Mouse (Mus musculus): ENCODE results near the gene Iqsec1.

The Iqsec1 gene

DNA sequence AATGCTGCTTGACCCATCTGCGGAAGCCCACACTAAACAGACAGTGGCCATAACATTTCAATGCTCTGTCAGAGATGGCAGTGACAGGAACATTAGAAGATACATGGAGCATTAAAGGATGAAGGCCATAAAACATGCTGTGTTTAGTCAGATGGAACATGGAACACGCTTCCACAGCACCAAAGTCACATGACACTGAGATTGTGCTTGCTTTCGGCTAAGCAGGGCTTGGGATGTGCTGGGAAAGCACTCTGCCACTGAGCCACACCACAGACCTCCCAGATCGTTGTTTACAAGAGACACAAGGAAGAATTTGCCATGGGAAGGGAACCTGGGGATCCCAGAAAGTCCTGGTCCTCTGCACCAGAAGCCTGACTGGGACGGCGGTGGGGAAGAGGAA is 269.1 kb downstream of the Iqsec1 start:
- no peak for DNase-seq

DNA sequence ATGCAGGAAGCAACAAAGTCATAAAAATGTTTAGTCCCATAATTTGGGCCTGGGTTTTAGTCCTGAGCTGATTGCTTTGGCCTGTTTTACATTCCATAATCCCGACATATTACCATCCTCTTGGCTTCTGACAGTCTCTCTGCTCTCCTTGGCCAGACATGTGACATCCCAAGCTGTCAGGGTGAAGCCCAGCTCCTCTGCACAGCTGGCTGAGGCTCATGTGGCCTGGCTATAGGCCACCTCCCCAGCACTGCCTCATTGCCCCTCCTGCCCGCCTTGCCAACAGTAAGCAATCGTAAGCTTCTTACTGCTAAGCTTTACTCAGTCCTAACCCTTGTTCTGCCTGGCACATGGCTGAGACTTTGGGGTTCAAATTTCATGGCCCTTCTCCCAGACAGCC is 270.0 kb downstream of the Iqsec1 start:
- no peak for DNase-seq

DNA sequence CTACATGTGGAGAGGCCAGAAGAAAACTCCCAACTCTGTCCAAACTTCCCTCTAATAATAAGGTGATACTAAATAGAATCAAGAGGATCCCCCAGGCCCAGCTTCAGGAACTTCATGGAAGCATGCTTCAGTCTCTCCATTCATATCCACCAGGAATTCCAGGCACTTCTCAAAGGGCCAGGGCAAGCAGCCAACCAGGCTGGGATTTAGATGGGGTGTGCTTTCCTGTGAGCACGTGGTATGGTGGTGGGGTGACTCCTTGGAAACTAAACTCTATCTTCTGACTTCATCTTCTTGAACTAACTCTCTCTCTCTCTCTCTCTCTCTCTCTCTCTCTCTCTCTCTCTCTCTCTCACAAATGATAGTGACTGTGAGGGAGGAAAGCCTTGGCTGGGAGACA is 270.8 kb downstream of the Iqsec1 start:
- peak; percentile 45 for DNase-seq

DNA sequence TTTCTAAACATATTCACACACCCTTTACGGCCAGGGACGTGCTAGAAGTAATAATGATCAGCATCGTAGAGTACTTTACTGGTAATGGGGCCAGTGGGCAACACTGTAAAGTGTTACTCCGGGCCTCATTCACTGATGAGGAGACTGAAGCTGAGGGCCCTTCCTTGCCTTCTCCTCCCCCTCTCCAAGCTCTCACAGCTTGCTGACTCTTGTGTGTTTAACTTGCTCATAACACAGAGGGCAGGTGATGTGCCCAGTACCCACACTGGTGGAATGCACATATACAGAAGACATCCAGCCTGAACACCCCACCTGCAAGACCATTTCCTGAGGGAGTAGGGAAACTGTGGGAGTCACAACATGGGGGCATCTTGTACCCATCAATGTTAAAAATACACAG is 271.6 kb downstream of the Iqsec1 start:
- DNase-seq, result no peak

DNA sequence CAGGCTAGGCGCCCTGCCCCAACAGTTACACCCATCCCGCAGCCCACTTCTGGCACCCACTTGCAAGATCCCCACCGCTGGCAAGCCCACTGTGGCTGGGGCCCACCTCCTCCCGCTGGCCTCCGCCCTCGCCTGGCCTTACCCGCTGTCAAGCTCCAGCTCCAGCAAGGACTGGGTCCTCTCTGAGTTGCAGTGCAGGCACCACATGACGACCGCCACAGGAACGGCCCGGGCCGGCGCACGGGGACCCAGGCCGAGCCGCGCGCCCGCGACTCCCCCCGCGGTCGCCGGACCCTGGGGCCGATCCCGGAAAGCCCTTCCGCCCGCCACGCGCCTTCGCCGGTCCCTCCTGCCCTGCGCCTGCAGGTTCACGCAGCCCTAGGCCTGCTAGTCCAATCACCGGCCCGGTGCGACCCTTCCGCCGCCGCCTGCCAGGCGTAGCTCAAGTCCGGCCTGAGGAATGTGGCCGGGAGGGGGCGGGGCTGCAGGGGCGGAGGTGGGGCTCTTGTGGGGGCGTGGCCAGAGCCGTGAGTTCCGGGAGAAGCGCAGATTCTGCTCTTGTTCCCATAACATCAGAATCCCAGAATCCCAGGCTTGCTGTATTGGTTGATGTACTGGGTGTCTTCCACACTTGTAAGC is 272.3 kb downstream of the Iqsec1 start:
- DNase-seq, result peak; percentile 66

DNA sequence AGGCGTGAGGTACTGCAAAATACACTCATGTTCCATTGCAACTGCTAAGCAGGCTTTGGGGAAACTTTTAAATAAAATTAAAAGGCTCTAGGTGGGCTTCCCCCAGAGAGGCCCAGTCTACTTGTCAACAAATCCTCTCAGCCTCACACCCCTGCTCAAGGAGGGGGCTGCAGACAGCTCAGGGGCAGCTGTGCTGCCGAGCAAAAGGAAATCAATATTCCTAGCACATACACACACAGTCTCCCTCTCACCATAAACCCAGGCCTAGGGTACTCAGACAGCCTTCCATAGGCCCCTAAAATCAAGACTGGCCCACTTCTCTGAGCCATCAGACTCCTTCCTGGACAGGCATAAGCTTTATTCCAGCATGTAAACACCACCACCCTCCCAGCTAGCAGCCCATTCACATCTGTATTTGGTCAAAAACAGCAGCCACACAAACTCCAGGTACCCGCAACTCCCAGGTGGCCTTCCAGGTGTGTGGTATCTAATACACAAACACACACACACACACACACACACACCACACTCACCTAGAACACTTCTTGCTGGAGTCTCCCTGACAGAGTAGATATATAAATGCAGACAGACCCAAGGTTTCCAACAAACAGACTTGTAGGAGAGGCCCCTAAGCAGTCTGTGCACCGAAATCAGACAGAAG is 273.1 kb downstream of the Iqsec1 start:
- no peak for DNase-seq

DNA sequence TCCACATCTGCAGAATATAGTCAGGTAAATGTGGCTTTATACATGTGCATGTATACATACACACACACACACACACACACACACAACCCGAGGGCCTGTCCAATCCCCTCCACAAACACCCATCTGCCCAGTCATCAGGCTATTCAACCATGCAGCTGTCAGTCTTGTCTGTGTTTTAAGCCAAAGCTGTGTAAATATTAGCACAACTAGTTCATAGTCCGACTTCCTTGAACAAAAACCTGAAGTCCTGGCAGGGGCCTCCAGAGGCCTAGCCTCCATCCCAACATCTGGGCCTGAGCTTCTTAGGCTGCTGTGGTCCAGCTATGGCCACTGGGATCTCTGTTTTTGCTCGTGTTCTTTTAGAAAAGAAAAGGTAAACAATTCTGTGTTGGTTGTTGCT is 274.8 kb downstream of the Iqsec1 start:
- DNase-seq, result no peak

DNA sequence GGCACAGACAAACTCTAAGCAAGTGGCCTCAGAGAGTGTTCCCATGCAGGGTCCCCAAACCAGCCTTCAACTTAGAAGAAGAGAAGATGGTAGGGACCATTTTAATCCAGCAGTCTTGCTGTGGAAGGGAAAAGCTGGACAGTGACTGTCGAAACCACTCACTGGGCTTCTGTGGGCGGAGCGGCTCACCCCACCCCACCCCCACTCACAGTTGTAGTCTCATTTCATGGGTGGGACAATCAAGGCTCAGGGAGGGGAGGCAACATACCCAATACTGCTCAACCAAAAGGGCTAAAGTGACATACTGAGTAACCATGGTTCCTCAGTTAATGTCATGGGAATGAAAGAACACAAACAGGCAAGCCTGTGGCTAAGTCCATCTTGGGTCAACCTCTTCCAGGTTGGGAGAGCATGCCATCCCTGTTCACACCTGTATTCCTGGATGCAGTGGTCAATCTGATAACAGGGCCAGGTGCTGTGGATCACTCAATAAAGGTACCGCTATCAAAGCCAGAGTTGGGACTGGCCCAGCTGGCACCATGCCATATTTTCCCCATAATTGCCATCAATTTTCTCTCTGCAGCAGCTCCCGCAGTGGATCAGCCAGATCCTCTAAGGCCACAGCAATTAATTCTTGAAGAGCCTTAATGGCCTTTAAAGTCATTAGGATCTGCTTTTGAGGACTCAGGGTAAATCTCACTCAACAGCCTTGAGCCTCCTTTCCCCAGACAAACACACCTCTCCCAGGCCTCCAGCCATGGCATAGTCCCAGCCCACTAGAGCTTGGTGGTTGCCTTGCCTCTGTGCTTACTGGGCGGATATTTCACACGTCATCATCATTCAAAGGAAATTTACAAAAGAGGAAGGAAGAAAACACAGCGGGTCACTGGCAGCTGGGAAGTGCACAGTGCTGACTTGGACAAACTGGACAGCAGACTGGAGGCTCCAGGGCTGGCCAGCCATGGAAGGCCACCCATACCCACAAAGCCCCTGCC is 275.7 kb downstream of the Iqsec1 start:
- peak; percentile 34 for DNase-seq

DNA sequence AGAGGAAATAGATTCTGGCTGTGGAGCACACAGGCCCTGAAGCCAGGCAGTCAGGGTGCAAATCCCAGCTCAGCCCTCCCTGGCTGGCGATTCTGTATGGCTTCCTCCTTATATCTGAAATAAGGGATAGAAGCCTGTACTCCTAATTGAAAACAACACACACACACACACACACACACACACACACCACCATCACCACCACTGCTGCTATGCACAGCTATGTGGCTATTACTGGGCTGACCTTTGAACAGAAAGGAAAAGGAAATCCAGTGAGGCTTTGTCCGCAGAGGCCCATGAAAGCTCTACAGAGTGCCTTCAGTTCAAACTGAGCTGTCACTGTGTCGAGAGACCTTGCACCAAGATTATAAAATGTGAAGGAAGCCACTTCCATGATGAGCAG is 276.4 kb downstream of the Iqsec1 start:
- no peak for DNase-seq

DNA sequence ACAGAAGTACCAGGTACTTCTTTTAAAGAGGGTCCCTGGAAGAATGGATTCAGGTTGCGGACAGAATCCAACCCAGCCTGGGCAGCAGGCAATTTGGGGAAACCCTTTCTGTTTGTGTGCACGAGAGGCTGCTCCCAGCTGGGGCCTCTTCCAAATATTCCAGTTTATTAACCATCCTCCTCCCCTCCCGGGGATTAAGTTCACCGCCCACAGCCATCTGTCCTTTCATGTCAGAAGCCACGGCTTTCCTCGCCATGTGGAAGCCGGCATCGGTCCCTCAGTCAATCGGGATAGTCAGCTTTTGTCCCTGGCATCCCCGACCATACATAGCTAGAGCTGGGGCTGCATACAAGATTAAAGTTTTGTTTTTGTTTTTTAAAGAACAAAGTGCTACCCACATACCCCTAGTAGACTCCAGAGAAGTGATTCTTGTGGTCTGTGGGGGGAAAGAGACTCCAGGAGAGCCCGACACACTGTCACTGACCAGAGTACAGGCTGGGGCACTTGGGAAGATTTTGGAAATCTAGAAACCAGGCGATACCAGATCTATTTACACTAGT is 276.9 kb downstream of the Iqsec1 start:
- no peak for DNase-seq

DNA sequence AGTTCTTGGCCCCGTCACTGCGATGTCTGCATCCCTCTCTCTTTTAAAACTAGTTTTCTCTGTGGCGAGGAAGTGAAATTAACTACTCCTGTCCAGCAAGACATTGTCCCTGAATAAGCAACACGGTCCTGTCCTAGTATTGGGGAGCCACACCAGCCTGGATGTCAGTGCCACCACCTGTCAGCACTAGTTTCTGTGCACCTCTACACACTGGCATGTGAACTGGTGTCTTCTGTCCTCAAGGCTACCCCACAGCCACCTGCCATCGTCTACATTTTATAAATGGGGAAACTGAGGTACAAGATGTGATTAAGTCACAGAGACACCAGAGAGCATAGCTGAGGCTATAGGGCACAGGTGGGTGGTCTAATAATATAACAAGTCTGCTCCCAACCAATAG is 277.7 kb downstream of the Iqsec1 start:
- no peak for DNase-seq

DNA sequence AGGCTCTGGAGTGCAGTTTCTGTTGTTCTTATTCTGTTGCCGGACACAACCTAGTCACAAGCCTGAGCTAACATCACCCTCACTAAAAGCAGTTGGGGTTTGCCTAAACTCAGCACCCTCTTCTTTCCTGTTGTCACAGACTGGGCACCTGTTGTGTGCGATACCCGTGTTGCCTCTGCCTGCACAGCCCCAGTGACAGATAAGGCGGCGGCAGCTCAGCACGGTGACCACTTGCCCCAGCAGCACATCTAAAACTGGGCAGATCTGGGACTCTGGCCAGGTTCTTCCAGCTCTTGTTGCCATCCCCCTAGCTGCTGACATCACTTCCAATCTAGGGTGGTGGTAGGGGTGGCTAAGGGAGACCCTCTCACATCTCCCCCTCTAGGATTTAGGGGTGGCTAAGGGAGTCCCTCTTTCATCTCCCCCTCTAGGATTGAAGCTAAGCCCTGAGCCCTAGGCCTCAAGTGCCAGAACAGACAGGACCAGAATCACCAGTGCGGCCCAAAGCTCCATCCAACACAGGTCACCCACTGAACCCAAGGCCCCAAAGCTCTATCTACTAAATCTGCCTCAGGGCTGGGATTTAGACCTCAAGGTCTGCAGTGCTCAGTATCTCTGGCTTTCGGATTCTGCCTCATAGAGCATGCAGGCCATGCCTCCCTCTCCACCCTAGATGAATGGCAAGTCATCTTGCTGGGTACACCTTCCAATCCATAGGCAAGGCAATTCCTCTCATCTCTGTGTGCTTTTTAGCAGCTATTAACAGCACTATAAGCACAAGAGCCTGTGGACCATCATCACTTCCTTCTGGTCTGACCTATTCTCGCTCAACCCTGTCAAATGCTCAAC is 278.3 kb downstream of the Iqsec1 start:
- no peak for DNase-seq

DNA sequence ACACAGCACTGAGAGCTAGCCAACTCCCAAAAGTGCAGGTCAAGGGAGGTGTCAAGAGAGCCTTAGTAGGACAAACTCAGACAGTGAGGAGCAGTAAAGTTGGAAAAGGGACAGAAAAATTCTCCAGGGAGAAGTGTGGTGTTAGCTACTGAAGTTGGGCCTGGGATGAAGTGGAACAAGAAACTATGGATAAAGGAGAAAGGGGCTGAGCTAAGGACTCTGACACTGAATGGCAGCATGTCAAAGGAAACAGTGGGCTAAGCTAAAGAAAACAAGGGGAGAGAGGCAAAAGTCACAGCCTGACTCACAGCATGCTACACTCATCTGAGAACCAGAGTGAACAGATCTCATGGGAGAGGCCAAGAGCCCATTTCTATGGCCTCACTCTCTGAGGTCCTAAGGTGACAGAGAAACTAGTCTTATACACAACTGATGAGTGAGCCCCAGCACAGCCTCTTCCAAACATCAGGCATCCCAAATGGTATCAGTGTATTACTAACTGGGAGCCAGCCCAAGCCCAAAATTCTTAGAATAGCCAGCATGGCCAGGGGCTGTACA is 280.3 kb downstream of the Iqsec1 start:
- DNase-seq, result no peak

DNA sequence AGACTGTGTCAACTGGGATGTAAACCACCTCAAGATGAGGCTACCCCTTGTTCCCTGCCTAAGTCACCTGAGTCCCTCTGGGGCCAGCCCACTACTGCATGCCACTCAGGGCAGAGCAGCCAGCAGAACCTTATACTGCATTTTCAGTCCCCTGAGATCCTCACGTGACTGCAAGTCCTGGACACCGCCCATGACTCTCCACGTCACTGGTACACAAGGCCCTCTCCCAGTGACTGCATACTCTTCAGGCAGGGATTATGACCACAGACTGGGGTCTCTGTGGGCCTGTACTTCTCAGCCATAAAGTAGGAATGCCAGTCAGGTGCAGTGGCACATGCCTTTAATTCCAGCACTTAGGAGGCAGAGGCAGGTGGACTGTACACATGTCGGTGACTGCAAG is 281.3 kb downstream of the Iqsec1 start:
- no peak for DNase-seq

DNA sequence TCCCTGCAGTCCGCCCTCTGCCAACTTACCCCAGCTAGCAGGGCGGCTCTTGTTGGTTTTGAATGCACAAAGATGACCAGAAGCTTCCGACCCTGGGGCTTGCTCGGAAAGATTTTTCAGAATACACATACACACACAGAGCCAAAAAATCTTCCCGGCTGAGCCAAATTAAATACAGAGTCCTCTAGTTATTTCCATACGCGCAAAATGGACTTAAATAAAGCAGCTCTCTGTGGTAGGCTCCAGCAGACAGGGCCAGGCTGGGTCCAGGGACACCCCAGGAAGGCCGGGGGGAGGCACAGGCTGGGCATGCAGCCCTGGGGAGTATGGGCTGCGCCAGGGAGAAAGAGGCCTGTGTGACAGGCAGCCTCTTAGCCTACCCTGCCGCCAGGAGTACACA is 282.0 kb downstream of the Iqsec1 start:
- peak; percentile 35 for DNase-seq

DNA sequence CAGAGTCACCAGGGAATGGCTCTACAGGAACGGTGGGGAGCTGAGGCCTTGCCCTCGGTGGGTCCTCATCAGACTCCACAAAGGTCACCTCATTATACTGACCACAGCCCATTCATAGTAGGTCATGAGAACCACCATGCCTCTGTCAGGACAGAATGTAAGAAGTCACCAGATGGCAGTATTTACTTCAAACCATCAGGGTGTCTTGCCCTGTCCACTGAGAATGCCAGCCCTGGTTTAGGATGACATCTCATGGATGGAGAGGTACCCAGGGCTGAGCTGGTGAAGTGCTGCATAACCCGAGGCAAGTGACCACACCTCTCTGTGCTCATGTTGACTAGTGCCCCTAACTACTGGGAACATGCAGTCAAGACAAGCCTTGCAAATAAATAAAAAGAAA is 282.7 kb downstream of the Iqsec1 start:
- no peak for DNase-seq

DNA sequence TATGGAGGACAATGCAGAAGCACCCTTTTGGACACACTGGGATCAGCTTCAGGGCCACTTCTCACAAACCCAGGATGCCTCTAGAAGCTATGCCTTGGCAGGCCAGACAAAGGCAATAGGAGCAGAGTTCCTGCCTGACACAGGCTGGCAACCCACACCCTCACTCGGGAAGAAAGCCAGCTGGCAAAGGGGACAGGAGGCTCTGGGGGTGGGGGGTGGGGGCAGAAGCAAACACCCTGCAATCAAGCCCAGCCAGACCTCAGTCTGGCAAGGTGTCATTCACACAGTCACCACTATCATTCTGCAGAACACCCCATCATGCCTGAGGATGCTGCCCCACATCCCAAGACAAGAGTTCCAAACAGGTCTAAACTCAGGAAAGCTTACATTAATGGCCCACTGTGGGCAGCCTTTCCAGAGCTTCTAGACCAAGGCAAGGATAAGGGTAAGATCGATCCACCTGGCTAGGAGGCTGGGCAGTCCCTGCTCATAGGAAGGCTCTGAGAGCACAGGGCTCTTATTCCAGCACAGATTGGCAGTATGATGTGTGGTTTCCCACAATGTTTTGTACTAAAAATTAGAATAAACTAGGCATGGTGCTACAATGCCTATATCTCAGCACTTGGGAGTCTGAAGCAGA is 283.7 kb downstream of the Iqsec1 start:
- peak; percentile 58 for DNase-seq

DNA sequence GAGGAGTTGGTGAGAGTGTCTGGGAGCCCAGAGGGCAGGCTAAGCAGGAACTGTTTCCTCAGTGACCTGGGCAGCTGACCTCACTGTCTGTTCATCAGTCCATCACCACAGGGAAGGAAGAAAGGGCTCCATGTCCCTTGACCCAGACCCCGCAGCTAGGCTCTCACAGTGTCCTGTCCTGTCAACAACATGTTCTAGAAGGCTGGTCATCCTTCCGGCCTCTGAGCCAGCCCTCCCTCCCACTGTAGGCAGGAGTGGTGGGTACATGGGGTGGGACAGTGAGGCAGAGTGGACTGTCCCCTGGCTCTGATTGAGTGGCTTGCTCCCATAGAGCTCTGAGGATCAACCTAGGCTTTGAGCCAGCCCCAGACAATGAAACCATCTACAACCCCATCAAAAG is 284.7 kb downstream of the Iqsec1 start:
- DNase-seq, result no peak

DNA sequence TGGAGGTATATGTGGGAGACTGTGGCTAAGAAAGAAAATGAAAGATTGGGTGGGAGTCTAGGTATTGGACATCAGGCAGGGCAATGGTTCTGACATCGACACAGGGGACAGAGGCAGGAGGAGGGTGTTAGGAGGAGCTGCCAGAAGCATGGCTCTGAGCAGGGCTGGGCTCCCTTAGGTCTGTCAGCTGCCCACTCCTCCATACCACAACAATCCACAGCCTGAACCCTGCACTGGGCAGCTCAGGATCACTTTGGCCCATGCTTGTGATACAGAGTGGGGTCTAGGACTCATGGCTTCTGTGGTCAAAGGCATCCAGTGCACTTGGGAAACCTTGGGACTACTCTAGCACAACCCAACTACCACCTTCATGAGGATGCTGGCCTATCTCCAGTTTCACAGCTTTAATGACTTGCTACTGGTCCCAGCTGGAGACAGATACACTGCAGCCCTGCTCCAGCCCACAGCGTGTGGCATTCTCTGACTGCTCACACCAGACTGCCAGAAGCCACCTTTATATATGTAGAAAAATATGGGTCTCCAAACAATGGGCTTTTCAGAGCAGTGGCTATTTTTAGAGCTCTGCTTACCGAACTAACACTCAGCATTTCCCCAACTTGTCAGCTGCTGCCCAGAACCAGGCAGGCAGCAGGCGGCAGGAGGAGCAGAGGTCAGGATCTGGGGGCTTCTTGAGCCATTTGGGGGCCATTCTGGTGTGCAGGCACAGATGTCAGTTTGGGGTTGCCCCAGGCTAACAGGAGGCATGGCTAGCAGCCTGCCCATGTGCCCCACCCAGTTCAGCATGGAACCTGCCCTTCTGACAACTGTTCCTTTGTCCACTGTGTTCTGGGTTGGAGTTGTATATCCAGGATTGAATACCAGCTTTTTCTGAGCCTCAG is 285.4 kb downstream of the Iqsec1 start:
- no peak for DNase-seq

DNA sequence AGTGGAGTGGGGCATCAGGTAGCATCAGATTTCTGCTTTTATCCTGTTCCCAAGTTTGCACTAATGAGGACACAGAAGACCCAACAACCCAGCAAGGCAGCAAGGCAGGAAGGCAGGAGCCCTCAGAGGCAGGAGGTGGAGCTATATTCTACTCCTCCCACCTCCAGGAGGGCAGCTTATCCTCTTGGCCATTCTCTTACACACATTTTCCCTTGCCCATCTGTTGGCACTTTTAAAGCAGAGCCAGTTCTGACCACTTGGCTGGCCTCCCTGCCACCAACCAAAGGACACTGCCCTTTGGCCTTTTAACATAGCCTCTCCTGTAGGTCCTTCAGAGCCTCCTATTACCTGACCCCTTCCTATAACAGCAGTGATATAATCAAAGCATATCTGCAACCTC is 286.3 kb downstream of the Iqsec1 start:
- DNase-seq, result no peak

DNA sequence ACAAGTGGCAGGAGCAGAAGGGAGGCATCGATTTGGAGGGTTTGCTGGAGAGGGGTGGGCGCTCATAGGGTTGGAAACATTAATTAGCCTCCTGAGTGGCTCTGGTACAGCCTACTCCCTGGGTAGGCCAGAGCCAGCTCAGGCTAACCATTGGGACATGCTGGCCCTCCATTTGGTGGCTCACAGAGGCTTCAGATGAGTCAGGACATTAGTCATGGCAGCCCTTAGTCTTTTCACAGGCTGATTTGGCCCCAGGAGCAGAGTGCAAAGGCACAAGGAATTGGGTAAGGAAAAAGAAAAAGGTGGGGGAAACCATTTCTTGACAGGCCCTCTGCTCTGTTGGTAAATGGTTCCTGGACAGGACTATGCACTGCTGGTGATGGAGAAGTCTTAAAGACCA is 287.1 kb downstream of the Iqsec1 start:
- no peak for DNase-seq

Data from right cerebral cortex, postnatal 4 days (tissue).